Mouse (Mus musculus) adrenal gland, postnatal 14 days (tissue): Measurements from ENCODE around the gene Zfp13. TPM values are rescaled to one million over a fixed set of nuclear protein-coding genes. Genes with fewer than 3 reads are reported as not detected.
"Not testable (repeated sequence)": the region's sequence is repeated elsewhere in the genome, so short reads cannot be mapped to it uniquely, and the experiment has no call there.

Experiments used
- DNase-seq: peaks from one replicate; pipeline ENCODE4 v3.0.0; 2021; ENCODE audit warnings: mixed read lengths
- total RNA-seq: library from RNA; stranded (reverse); gene quantifications from 2 replicates; pipeline ENCODE4 v1.2.3, GENCODE M21; 2021

The Zfp13 gene
- total RNA-seq, 1 experiment from 2014 or later, result 8.5 TPM

- not testable (repeated sequence) for DNase-seq
These were observed 65.4 kb downstream of the Zfp13 start for GRCm38 (mm10) chr17:23533591-23534490.

GRCm38 (mm10) chr17:23531408-23531807, 67.9 kb downstream of the Zfp13 start:
- not testable (repeated sequence) for DNase-seq

Other genes with a start within 250 kb of the Zfp13 start
- not detected in 2 replicates for gene Vmn2r116, start 214.9 kb downstream of the Zfp13 start, total RNA-seq
- gene Vmn2r117, start 119.8 kb downstream of the Zfp13 start, total RNA-seq, result not detected in 2 replicates
- 9.2 and 9.9 TPM in 2 replicates for gene Zfp213, start 35.2 kb downstream of the Zfp13 start, total RNA-seq
- gene Zscan10, start 1.4 kb upstream of the Zfp13 start, total RNA-seq, result not detected in 2 replicates
- gene Mmp25, start 45.8 kb upstream of the Zfp13 start, total RNA-seq, result 0.37 and 0.53 TPM in 2 replicates
- not detected in 2 replicates for gene Bicdl2, start 61.0 kb upstream of the Zfp13 start, total RNA-seq
- 158 and 163 TPM in 2 replicates for gene Hcfc1r1, start 74.1 kb upstream of the Zfp13 start, total RNA-seq
- 25.2 and 26.3 TPM in 2 replicates for gene Thoc6, start 74.4 kb upstream of the Zfp13 start, total RNA-seq
- gene Tnfrsf12a, start 78.0 kb upstream of the Zfp13 start, total RNA-seq, result 85.2 and 119 TPM in 2 replicates
- gene Cldn6, start 79.8 kb upstream of the Zfp13 start, total RNA-seq, result 0.30 TPM in 1 of 2 replicates, not detected in the other
- gene Cldn9, start 84.5 kb upstream of the Zfp13 start, total RNA-seq, result not detected in 2 replicates
- 1.9 and 3.8 TPM in 2 replicates for gene 1520401A03Rik, start 123.3 kb upstream of the Zfp13 start, total RNA-seq
- 9.7 and 11.3 TPM in 2 replicates for gene Pkmyt1, start 126.8 kb upstream of the Zfp13 start, total RNA-seq
- 11.3 and 14.3 TPM in 2 replicates for gene Paqr4, start 141.4 kb upstream of the Zfp13 start, total RNA-seq
- gene Kremen2, start 146.3 kb upstream of the Zfp13 start, total RNA-seq, result not detected in 2 replicates
- gene Flywch1, start 172.1 kb upstream of the Zfp13 start, total RNA-seq, result 44.4 and 46.4 TPM in 2 replicates
- 6.5 and 9.8 TPM in 2 replicates for gene Flywch2, start 186.6 kb upstream of the Zfp13 start, total RNA-seq
- 515 and 599 TPM in 2 replicates for gene Srrm2, start 191.0 kb upstream of the Zfp13 start, total RNA-seq
- 376 and 380 TPM in 2 replicates for gene Elob, start 229.6 kb upstream of the Zfp13 start, total RNA-seq
- gene Prss33, start 236.6 kb upstream of the Zfp13 start, total RNA-seq, result not detected in 2 replicates
- not detected in 2 replicates for gene Prss32, start 244.4 kb upstream of the Zfp13 start, total RNA-seq
- gene Prss41, start 244.7 kb upstream of the Zfp13 start, total RNA-seq, result 0.56 TPM in 1 of 2 replicates, not detected in the other